Mouse (Mus musculus): Measurements from ENCODE around the gene Mrpl49.
A peak's percentile ranks its signal among the peaks of the same experiment; 100 is the strongest.

DNA sequence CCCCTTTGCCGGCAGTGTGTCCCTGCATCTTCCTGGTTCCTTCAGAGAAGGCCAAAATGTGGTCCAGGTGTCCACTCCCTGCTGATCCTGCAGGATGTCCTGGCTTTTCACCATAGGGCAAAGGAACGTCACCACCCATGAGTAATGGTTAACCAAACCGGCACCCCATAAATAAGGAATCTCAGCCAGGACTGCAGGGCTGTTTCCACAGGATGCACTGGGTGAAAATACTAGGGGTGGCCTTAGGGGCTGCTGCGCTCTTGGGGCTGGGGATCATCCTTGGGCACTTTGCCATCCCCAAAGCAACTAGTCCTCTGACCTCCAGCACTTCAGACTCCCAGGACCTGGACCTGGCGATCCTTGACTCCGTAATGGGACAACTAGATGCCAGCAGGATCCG is 48.0 kb upstream of the Mrpl49 start, which contains the start of gene Naaladl1:
- TF ChIP-seq CTCF (IDR thresholded peaks at IDR 0.05; ENCODE audit: extremely low read depth, insufficient read length, insufficient replicate concordance, low read depth, low read length) (no peak), POLR2A (IDR thresholded peaks at IDR 0.05; ENCODE audit: low read depth, low read length) (peak; percentile 95)

All from small intestine, adult 2 months (tissue).